Mouse (Mus musculus): ENCODE data around the gene Lhx2.

Lhx2 gene

GRCm38 (mm10) chr2:38359811-38360210 lies 20.7 kb downstream of the Lhx2 start:
- DNase-seq (ENCODE audit: low read depth): no peak

- DNase-seq (ENCODE audit: low read depth): no peak
Observed at GRCm38 (mm10) chr2:38366222-38366621, 27.1 kb downstream of the Lhx2 start.

GRCm38 (mm10) chr2:38367023-38367422 lies 27.9 kb downstream of the Lhx2 start:
- no peak for DNase-seq (ENCODE audit: low read depth)

- no peak for DNase-seq (ENCODE audit: low read depth)
Observed at GRCm38 (mm10) chr2:38367852-38368251, 28.8 kb downstream of the Lhx2 start.

GRCm38 (mm10) chr2:38368746-38369330 lies 29.8 kb downstream of the Lhx2 start:
- DNase-seq (ENCODE audit: low read depth): peak; percentile 32

- peak; percentile 57 for DNase-seq (ENCODE audit: low read depth)
Observed at GRCm38 (mm10) chr2:38375606-38376304, 36.7 kb downstream of the Lhx2 start.

GRCm38 (mm10) chr2:38377254-38377653 lies 38.2 kb downstream of the Lhx2 start:
- no peak for DNase-seq (ENCODE audit: low read depth)

- peak; percentile 71 for DNase-seq (ENCODE audit: low read depth)
Observed at GRCm38 (mm10) chr2:38378346-38378745, 39.3 kb downstream of the Lhx2 start.

GRCm38 (mm10) chr2:38378849-38379545 lies 39.9 kb downstream of the Lhx2 start:
- no peak for DNase-seq (ENCODE audit: low read depth)

GRCm38 (mm10) chr2:38379546-38379870 lies 40.4 kb downstream of the Lhx2 start:
- DNase-seq (ENCODE audit: low read depth): no peak

- DNase-seq (ENCODE audit: low read depth): no peak
Observed at GRCm38 (mm10) chr2:38380136-38381083, 41.3 kb downstream of the Lhx2 start.

GRCm38 (mm10) chr2:38387568-38388262 lies 48.6 kb downstream of the Lhx2 start:
- DNase-seq (ENCODE audit: low read depth): no peak

GRCm38 (mm10) chr2:38394977-38395868 lies 56.1 kb downstream of the Lhx2 start:
- DNase-seq (ENCODE audit: low read depth): no peak

- DNase-seq (ENCODE audit: low read depth): no peak
Observed at GRCm38 (mm10) chr2:38395869-38396236, 56.8 kb downstream of the Lhx2 start.

- no peak for DNase-seq (ENCODE audit: low read depth)
Observed at GRCm38 (mm10) chr2:38397306-38397705, 58.2 kb downstream of the Lhx2 start.

GRCm38 (mm10) chr2:38397882-38398281 lies 58.8 kb downstream of the Lhx2 start:
- no peak for DNase-seq (ENCODE audit: low read depth)

GRCm38 (mm10) chr2:38402611-38403010 lies 63.5 kb downstream of the Lhx2 start:
- DNase-seq (ENCODE audit: low read depth): no peak

GRCm38 (mm10) chr2:38403231-38403630 lies 64.2 kb downstream of the Lhx2 start:
- no peak for DNase-seq (ENCODE audit: low read depth)

GRCm38 (mm10) chr2:38404007-38404596 lies 65.0 kb downstream of the Lhx2 start:
- DNase-seq (ENCODE audit: low read depth): no peak

GRCm38 (mm10) chr2:38405356-38405755 lies 66.3 kb downstream of the Lhx2 start:
- DNase-seq (ENCODE audit: low read depth): no peak

Measured in NIH3T3 (cell line).